Mouse (Mus musculus): ENCODE results near the gene St6gal1. TPM values are rescaled to one million over a fixed set of nuclear protein-coding genes. Genes with fewer than 3 reads are reported as not detected.

St6gal1 gene
- polyA plus RNA-seq, 1 experiment from 2014 or later, result 30.6 TPM

DNA sequence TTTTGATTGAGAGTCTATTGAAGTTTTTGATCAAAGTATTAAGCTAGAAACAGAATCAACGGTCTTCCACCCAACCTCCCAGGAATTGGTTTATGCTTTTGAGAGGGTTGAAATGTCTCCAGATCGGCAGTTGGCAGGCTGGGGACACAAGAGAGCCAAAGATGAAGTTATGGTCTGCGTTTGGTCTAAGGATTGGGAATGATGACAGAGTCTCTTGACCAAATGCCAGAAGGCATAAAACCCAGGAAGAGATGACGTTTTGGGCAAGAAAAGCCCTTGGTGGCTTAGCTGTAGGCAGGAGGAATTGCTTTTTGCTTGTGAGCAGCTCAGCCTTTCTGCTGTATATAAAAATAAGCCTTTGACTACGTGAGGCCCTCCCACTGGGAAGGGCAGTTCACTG, 67.0 kb downstream of the St6gal1 start:
- WGBS, result 81% methylated on average over 5 of the region's 5 CpGs
- H3K36me3 ChIP-seq (ENCODE audit: control insufficient read depth, insufficient read depth, low read length), result no peaks in the 10 kb centered on the region
- ATAC-seq (ENCODE audit: low FRiP score, low TSS enrichment), result no peak
- H3K9me3 ChIP-seq (ENCODE audit: control insufficient read depth, low read length), result no peaks in the 10 kb centered on the region
- H3K27me3 ChIP-seq (ENCODE audit: control insufficient read depth, insufficient read depth, low read length), result no peaks in the 10 kb centered on the region
- H3K27ac ChIP-seq (replicated peaks; ENCODE audit: low read depth, low read length), result no peak overlapping the region
- H3K4me1 ChIP-seq (ENCODE audit: control insufficient read depth, insufficient read depth, low read length), result no peaks in the 10 kb centered on the region
- no peak overlapping the region for H3K4me2 ChIP-seq (ENCODE audit: low read length)
- H3K4me3 ChIP-seq (replicated peaks; ENCODE audit: low read depth, low read length), result no peak overlapping the region
- H3K9ac ChIP-seq (replicated peaks; ENCODE audit: low read length), result no peak overlapping the region
- no peak for DNase-seq

DNA sequence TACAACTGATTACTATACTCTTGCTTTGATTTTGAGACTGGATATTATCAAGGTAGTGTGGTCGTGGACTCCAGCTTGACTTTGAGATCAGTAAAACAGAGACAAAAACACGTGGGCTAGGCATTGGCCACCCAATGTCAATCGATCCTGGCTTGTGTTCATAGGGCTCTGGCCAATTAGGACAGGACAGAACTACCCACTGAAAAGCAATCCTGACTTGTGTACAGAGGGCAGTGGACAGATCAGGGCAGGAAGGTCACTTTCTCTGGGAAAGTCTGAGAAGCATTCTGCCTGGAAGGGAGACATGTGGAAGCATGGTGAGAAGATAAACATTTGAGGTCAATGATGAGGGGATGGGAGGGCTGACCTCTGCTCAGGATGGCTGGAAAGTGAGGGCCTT, 69.7 kb downstream of the St6gal1 start:
- Histone ChIP-seq H3K36me3 (ENCODE audit: control insufficient read depth, insufficient read depth, low read length) (no peaks in the 10 kb centered on the region), H3K9ac (replicated peaks; ENCODE audit: low read length) (no peak overlapping the region)
- no peak for DNase-seq

GRCm38 (mm10) chr16:23294747-23295146, 70.2 kb downstream of the St6gal1 start:
- whole genome bisulfite sequencing, result 83% methylated on average over 6 of the region's 6 CpGs
- ATAC-seq (ENCODE audit: low FRiP score, low TSS enrichment) (no peak), DNase-seq (no peak)
- H3K9ac ChIP-seq (replicated peaks; ENCODE audit: low read length), result no peak overlapping the region
- H3K27ac ChIP-seq (replicated peaks; ENCODE audit: low read depth, low read length), result no peak overlapping the region
- no peaks in the 10 kb centered on the region for H3K36me3 ChIP-seq (ENCODE audit: control insufficient read depth, insufficient read depth, low read length)
- no peaks in the 10 kb centered on the region for H3K4me1 ChIP-seq (ENCODE audit: control insufficient read depth, insufficient read depth, low read length)
- no peak overlapping the region for H3K4me3 ChIP-seq (replicated peaks; ENCODE audit: low read depth, low read length)
- no peaks in the 10 kb centered on the region for H3K27me3 ChIP-seq (ENCODE audit: control insufficient read depth, insufficient read depth, low read length)
- H3K9me3 ChIP-seq (ENCODE audit: control insufficient read depth, low read length), result no peaks in the 10 kb centered on the region
- no peak overlapping the region for H3K4me2 ChIP-seq (ENCODE audit: low read length)

More for the DNA sequence above, 69.7 kb downstream of the St6gal1 start:
- H3K27me3 ChIP-seq (ENCODE audit: control insufficient read depth, insufficient read depth, low read length), result no peaks in the 10 kb centered on the region
- WGBS, result 90% methylated on average over 3 of the region's 3 CpGs
- no peak overlapping the region for H3K4me3 ChIP-seq (replicated peaks; ENCODE audit: low read depth, low read length)
- no peak for ATAC-seq (ENCODE audit: low FRiP score, low TSS enrichment)
- H3K27ac ChIP-seq (replicated peaks; ENCODE audit: low read depth, low read length), result no peak overlapping the region
- H3K4me2 ChIP-seq (ENCODE audit: low read length), result no peak overlapping the region
- no peaks in the 10 kb centered on the region for H3K4me1 ChIP-seq (ENCODE audit: control insufficient read depth, insufficient read depth, low read length)
- no peaks in the 10 kb centered on the region for H3K9me3 ChIP-seq (ENCODE audit: control insufficient read depth, low read length)

DNA sequence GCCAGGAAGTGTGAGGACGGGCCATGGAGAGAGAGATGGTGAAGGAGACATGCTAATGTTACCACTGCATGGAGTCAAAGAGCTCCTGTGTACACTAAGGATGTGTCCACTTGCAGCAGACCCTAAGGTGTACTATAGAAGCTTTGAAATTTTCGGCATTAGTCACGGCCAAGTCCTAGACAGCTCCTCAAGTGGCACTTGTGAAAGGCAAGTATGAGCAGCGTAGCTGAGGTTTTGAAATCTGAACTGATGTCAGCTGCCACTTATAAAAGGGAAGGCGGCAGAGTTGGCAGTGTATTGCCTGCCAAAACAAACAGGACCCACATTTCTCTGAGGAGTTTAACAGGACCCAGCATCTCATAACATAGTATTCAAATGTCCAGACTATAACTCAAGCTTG, 71.2 kb downstream of the St6gal1 start:
- H3K4me2 ChIP-seq (ENCODE audit: low read length), result no peak overlapping the region
- ATAC-seq (ENCODE audit: low FRiP score, low TSS enrichment) (no peak), DNase-seq (no peak)
- no peaks in the 10 kb centered on the region for H3K4me1 ChIP-seq (ENCODE audit: control insufficient read depth, insufficient read depth, low read length)
- no peak overlapping the region for H3K27ac ChIP-seq (replicated peaks; ENCODE audit: low read depth, low read length)
- H3K36me3 ChIP-seq (ENCODE audit: control insufficient read depth, insufficient read depth, low read length), result no peaks in the 10 kb centered on the region
- no peak overlapping the region for H3K4me3 ChIP-seq (replicated peaks; ENCODE audit: low read depth, low read length)
- H3K9ac ChIP-seq (replicated peaks; ENCODE audit: low read length), result no peak overlapping the region
- H3K9me3 ChIP-seq (ENCODE audit: control insufficient read depth, low read length), result no peaks in the 10 kb centered on the region
- H3K27me3 ChIP-seq (ENCODE audit: control insufficient read depth, insufficient read depth, low read length), result no peaks in the 10 kb centered on the region
- 80% methylated on average over 5 of the region's 5 CpGs for WGBS

- DNase-seq, result no peak
- no peak overlapping the region for H3K27ac ChIP-seq (replicated peaks; ENCODE audit: low read depth, low read length)
- no peaks in the 10 kb centered on the region for H3K36me3 ChIP-seq (ENCODE audit: control insufficient read depth, insufficient read depth, low read length)
- H3K4me2 ChIP-seq (ENCODE audit: low read length), result no peak overlapping the region
- ATAC-seq (ENCODE audit: low FRiP score, low TSS enrichment), result no peak
- no peaks in the 10 kb centered on the region for H3K4me1 ChIP-seq (ENCODE audit: control insufficient read depth, insufficient read depth, low read length)
- H3K27me3 ChIP-seq (ENCODE audit: control insufficient read depth, insufficient read depth, low read length), result no peaks in the 10 kb centered on the region
- WGBS, result over 99% methylated on average over 3 of the region's 3 CpGs
- no peak overlapping the region for H3K4me3 ChIP-seq (replicated peaks; ENCODE audit: low read depth, low read length)
- H3K9me3 ChIP-seq (ENCODE audit: control insufficient read depth, low read length), result no peaks in the 10 kb centered on the region
- H3K9ac ChIP-seq (replicated peaks; ENCODE audit: low read length), result no peak overlapping the region
Observed at GRCm38 (mm10) chr16:23296721-23297120, 72.2 kb downstream of the St6gal1 start.

DNA sequence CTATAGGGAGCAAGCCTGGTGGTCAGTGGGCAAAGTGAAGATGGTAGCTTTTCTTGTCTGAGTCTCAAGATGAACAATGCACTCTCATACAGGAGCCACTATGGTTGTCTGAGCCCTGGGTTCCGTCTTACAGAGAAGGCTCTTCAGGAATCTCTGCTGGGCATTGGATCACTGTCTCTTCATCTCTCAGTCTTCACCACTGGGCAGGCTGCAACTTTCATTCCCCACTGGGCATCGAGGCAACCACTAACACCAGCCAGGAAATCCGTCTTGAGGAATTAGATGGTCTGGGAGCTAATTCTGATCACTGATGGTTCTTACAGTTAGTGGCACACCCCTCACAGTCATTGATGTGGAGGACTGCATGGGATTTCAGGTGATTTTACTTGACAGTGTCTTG, 73.9 kb downstream of the St6gal1 start:
- no peaks in the 10 kb centered on the region for H3K9me3 ChIP-seq (ENCODE audit: control insufficient read depth, low read length)
- H3K9ac ChIP-seq (replicated peaks; ENCODE audit: low read length), result no peak overlapping the region
- no peak overlapping the region for H3K4me2 ChIP-seq (ENCODE audit: low read length)
- ATAC-seq (ENCODE audit: low FRiP score, low TSS enrichment), result no peak
- no peaks in the 10 kb centered on the region for H3K36me3 ChIP-seq (ENCODE audit: control insufficient read depth, insufficient read depth, low read length)
- no peak overlapping the region for H3K4me3 ChIP-seq (replicated peaks; ENCODE audit: low read depth, low read length)
- no peak overlapping the region for H3K27ac ChIP-seq (replicated peaks; ENCODE audit: low read depth, low read length)
- no peaks in the 10 kb centered on the region for H3K27me3 ChIP-seq (ENCODE audit: control insufficient read depth, insufficient read depth, low read length)
- no peaks in the 10 kb centered on the region for H3K4me1 ChIP-seq (ENCODE audit: control insufficient read depth, insufficient read depth, low read length)
- DNase-seq, result no peak
- whole genome bisulfite sequencing, result 95% methylated on average over 3 of the region's 3 CpGs

- no peaks in the 10 kb centered on the region for H3K27me3 ChIP-seq (ENCODE audit: control insufficient read depth, insufficient read depth, low read length)
- no peak overlapping the region for H3K4me3 ChIP-seq (replicated peaks; ENCODE audit: low read depth, low read length)
- no peaks in the 10 kb centered on the region for H3K4me1 ChIP-seq (ENCODE audit: control insufficient read depth, insufficient read depth, low read length)
- 98% methylated on average over 3 of the region's 3 CpGs for WGBS
- H3K9ac ChIP-seq (replicated peaks; ENCODE audit: low read length), result no peak overlapping the region
- no peak overlapping the region for H3K27ac ChIP-seq (replicated peaks; ENCODE audit: low read depth, low read length)
- no peaks in the 10 kb centered on the region for H3K36me3 ChIP-seq (ENCODE audit: control insufficient read depth, insufficient read depth, low read length)
- no peak overlapping the region for H3K4me2 ChIP-seq (ENCODE audit: low read length)
- no peaks in the 10 kb centered on the region for H3K9me3 ChIP-seq (ENCODE audit: control insufficient read depth, low read length)
- DNase-seq (no peak), ATAC-seq (ENCODE audit: low FRiP score, low TSS enrichment) (no peak)
Observed at GRCm38 (mm10) chr16:23298911-23299310, 74.4 kb downstream of the St6gal1 start.

GRCm38 (mm10) chr16:23299904-23300740, 75.6 kb downstream of the St6gal1 start:
- no peaks in the 10 kb centered on the region for H3K27me3 ChIP-seq (ENCODE audit: control insufficient read depth, insufficient read depth, low read length)

GRCm38 (mm10) chr16:23301762-23302161, 77.2 kb downstream of the St6gal1 start:
- Histone ChIP-seq H3K27ac (replicated peaks; ENCODE audit: low read depth, low read length) (no peak overlapping the region), H3K9ac (replicated peaks; ENCODE audit: low read length) (no peak overlapping the region), H3K36me3 (ENCODE audit: control insufficient read depth, insufficient read depth, low read length) (no peaks in the 10 kb centered on the region), H3K9me3 (ENCODE audit: control insufficient read depth, low read length) (no peaks in the 10 kb centered on the region), H3K4me3 (replicated peaks; ENCODE audit: low read depth, low read length) (no peak overlapping the region), H3K4me1 (ENCODE audit: control insufficient read depth, insufficient read depth, low read length) (no peaks in the 10 kb centered on the region), H3K27me3 (ENCODE audit: control insufficient read depth, insufficient read depth, low read length) (no peaks in the 10 kb centered on the region), H3K4me2 (ENCODE audit: low read length) (no peak overlapping the region)
- no peak for ATAC-seq (ENCODE audit: low FRiP score, low TSS enrichment)
- DNase-seq, result no peak
- 90% methylated on average over 7 of the region's 7 CpGs for WGBS

More at GRCm38 (mm10) chr16:23299904-23300740, 75.6 kb downstream of the St6gal1 start:
- Histone ChIP-seq H3K9me3 (ENCODE audit: control insufficient read depth, low read length) (no peaks in the 10 kb centered on the region), H3K9ac (replicated peaks; ENCODE audit: low read length) (no peak overlapping the region), H3K4me3 (replicated peaks; ENCODE audit: low read depth, low read length) (no peak overlapping the region), H3K4me2 (ENCODE audit: low read length) (no peak overlapping the region), H3K36me3 (ENCODE audit: control insufficient read depth, insufficient read depth, low read length) (no peaks in the 10 kb centered on the region), H3K4me1 (ENCODE audit: control insufficient read depth, insufficient read depth, low read length) (no peaks in the 10 kb centered on the region), H3K27ac (replicated peaks; ENCODE audit: low read depth, low read length) (no peak overlapping the region)
- ATAC-seq (ENCODE audit: low FRiP score, low TSS enrichment) (no peak), DNase-seq (no peak)
- WGBS, result 86% methylated on average over 7 of the region's 7 CpGs

Measured in midbrain, embryonic 14.5 days (tissue).